Mouse (Mus musculus): ENCODE measurements around the gene Gpm6a. TPM values are rescaled to one million over a fixed set of nuclear protein-coding genes. Genes with fewer than 3 reads are reported as not detected.

Gene Gpm6a
- polyA plus RNA-seq (2012; rRNA removed), result 1.5 and 2.3 TPM in 2 replicates
- 3.3 and 3.6 TPM in 2 replicates for polyA plus RNA-seq (2014; fragmentation: Nextera tagmentation; extraction: Ambion mirVana)

GRCm38 (mm10) chr8:54954741-54955455 is at the start of gene Gpm6a:
TSS of gene Gpm6a (plus strand) at chr8:54954843.
- H3K27me3 ChIP-seq (ENCODE audit: control insufficient read depth, insufficient read depth, low read length), result no peaks in the 10 kb centered on the region
- H3K9me3 ChIP-seq (ENCODE audit: control insufficient read depth, low read length), result no peaks in the 10 kb centered on the region
- no peak within 1 kb of the TSS for H3K4me3 ChIP-seq (replicated peaks; ENCODE audit: low read length)
- no peaks in the 10 kb centered on the region for H3K36me3 ChIP-seq (ENCODE audit: control insufficient read depth, insufficient read depth, low read length)
- ATAC-seq (ENCODE audit: low FRiP score, low read depth), result no peak
- no peak within 1 kb of the TSS for H3K4me2 ChIP-seq (replicated peaks; ENCODE audit: low read depth, low read length, severe bottlenecking)
- H3K4me1 ChIP-seq (ENCODE audit: control insufficient read depth, insufficient read depth, low read length), result no peaks in the 10 kb centered on the region
- no peak for DNase-seq (ENCODE audit: low spot score)
- 35% methylated on average over 13 of the region's 13 CpGs for WGBS
- no peak for TF ChIP-seq POLR2A (IDR thresholded peaks at IDR 0.05; ENCODE audit: borderline replicate concordance, extremely low read depth, insufficient read depth, insufficient read length)
- no peak within 1 kb of the TSS for H3K9ac ChIP-seq (ENCODE audit: low read depth, low read length, severe bottlenecking)
- H3K27ac ChIP-seq (replicated peaks; ENCODE audit: low read depth, low read length), result no peak within 1 kb of the TSS

GRCm38 (mm10) chr8:54912891-54913290 is 41.8 kb upstream of the Gpm6a start:
- Histone ChIP-seq H3K27ac (replicated peaks; ENCODE audit: low read depth, low read length) (no peak overlapping the region), H3K4me3 (replicated peaks; ENCODE audit: low read length) (no peak overlapping the region), H3K9ac (ENCODE audit: low read depth, low read length, severe bottlenecking) (no peak overlapping the region), H3K9me3 (ENCODE audit: control insufficient read depth, low read length) (no peaks in the 10 kb centered on the region), H3K4me2 (replicated peaks; ENCODE audit: low read depth, low read length, severe bottlenecking) (no peak overlapping the region), H3K36me3 (ENCODE audit: control insufficient read depth, insufficient read depth, low read length) (no peaks in the 10 kb centered on the region), H3K27me3 (ENCODE audit: control insufficient read depth, insufficient read depth, low read length) (no peaks in the 10 kb centered on the region), H3K4me1 (ENCODE audit: control insufficient read depth, insufficient read depth, low read length) (no peaks in the 10 kb centered on the region)
- 87% methylated on average over 2 of the region's 2 CpGs for WGBS
- no peak for TF ChIP-seq POLR2A (IDR thresholded peaks at IDR 0.05; ENCODE audit: borderline replicate concordance, extremely low read depth, insufficient read depth, insufficient read length)
- DNase-seq (ENCODE audit: low spot score) (no peak), ATAC-seq (ENCODE audit: low FRiP score, low read depth) (no peak)

- no peak overlapping the region for H3K27ac ChIP-seq (replicated peaks; ENCODE audit: low read depth, low read length)
- TF ChIP-seq POLR2A (IDR thresholded peaks at IDR 0.05; ENCODE audit: borderline replicate concordance, extremely low read depth, insufficient read depth, insufficient read length), result no peak
- H3K36me3 ChIP-seq (ENCODE audit: control insufficient read depth, insufficient read depth, low read length), result no peaks in the 10 kb centered on the region
- ATAC-seq (ENCODE audit: low FRiP score, low read depth), result no peak
- H3K4me3 ChIP-seq (replicated peaks; ENCODE audit: low read length), result no peak overlapping the region
- H3K27me3 ChIP-seq (ENCODE audit: control insufficient read depth, insufficient read depth, low read length), result no peaks in the 10 kb centered on the region
- no peak overlapping the region for H3K4me2 ChIP-seq (replicated peaks; ENCODE audit: low read depth, low read length, severe bottlenecking)
- H3K9me3 ChIP-seq (ENCODE audit: control insufficient read depth, low read length), result no peaks in the 10 kb centered on the region
- H3K9ac ChIP-seq (ENCODE audit: low read depth, low read length, severe bottlenecking), result no peak overlapping the region
- WGBS, result 87% methylated on average over 5 of the region's 9 CpGs
- H3K4me1 ChIP-seq (ENCODE audit: control insufficient read depth, insufficient read depth, low read length), result no peaks in the 10 kb centered on the region
- no peak for DNase-seq (ENCODE audit: low spot score)
These were observed 36.9 kb upstream of the Gpm6a start for GRCm38 (mm10) chr8:54917710-54918109.

- DNase-seq (ENCODE audit: low spot score), result peak; percentile 9
- no peak for TF ChIP-seq POLR2A (IDR thresholded peaks at IDR 0.05; ENCODE audit: borderline replicate concordance, extremely low read depth, insufficient read depth, insufficient read length)
- WGBS, result 57% methylated on average over 2 of the region's 2 CpGs
These were observed 32.3 kb upstream of the Gpm6a start for GRCm38 (mm10) chr8:54922160-54922855.

GRCm38 (mm10) chr8:54924936-54925335 is 29.7 kb upstream of the Gpm6a start:
- H3K4me3 ChIP-seq (replicated peaks; ENCODE audit: low read length), result no peak overlapping the region

More at GRCm38 (mm10) chr8:54922160-54922855, 32.3 kb upstream of the Gpm6a start:
- no peak for ATAC-seq (ENCODE audit: low FRiP score, low read depth)
- H3K36me3 ChIP-seq (ENCODE audit: control insufficient read depth, insufficient read depth, low read length), result no peaks in the 10 kb centered on the region
- H3K4me2 ChIP-seq (replicated peaks; ENCODE audit: low read depth, low read length, severe bottlenecking), result no peak overlapping the region
- H3K4me3 ChIP-seq (replicated peaks; ENCODE audit: low read length), result no peak overlapping the region
- H3K27ac ChIP-seq (replicated peaks; ENCODE audit: low read depth, low read length), result no peak overlapping the region
- H3K4me1 ChIP-seq (ENCODE audit: control insufficient read depth, insufficient read depth, low read length), result no peaks in the 10 kb centered on the region
- no peaks in the 10 kb centered on the region for H3K9me3 ChIP-seq (ENCODE audit: control insufficient read depth, low read length)
- H3K9ac ChIP-seq (ENCODE audit: low read depth, low read length, severe bottlenecking), result no peak overlapping the region
- H3K27me3 ChIP-seq (ENCODE audit: control insufficient read depth, insufficient read depth, low read length), result no peaks in the 10 kb centered on the region

More at GRCm38 (mm10) chr8:54924936-54925335, 29.7 kb upstream of the Gpm6a start:
- ATAC-seq (ENCODE audit: low FRiP score, low read depth) (no peak), DNase-seq (ENCODE audit: low spot score) (no peak)
- no peak overlapping the region for H3K4me2 ChIP-seq (replicated peaks; ENCODE audit: low read depth, low read length, severe bottlenecking)
- WGBS, result 84% methylated on average over 3 of the region's 3 CpGs
- no peaks in the 10 kb centered on the region for H3K36me3 ChIP-seq (ENCODE audit: control insufficient read depth, insufficient read depth, low read length)
- no peaks in the 10 kb centered on the region for H3K27me3 ChIP-seq (ENCODE audit: control insufficient read depth, insufficient read depth, low read length)
- H3K27ac ChIP-seq (replicated peaks; ENCODE audit: low read depth, low read length), result no peak overlapping the region
- no peak for TF ChIP-seq POLR2A (IDR thresholded peaks at IDR 0.05; ENCODE audit: borderline replicate concordance, extremely low read depth, insufficient read depth, insufficient read length)
- no peaks in the 10 kb centered on the region for H3K4me1 ChIP-seq (ENCODE audit: control insufficient read depth, insufficient read depth, low read length)
- no peaks in the 10 kb centered on the region for H3K9me3 ChIP-seq (ENCODE audit: control insufficient read depth, low read length)
- H3K9ac ChIP-seq (ENCODE audit: low read depth, low read length, severe bottlenecking), result no peak overlapping the region
